Mouse (Mus musculus): ENCODE results near the gene Ttc21a. TPM values are rescaled to one million over a fixed set of nuclear protein-coding genes. Genes with fewer than 3 reads are reported as not detected.

The Ttc21a gene
- polyA plus RNA-seq, 1 experiment: 5.0 TPM

DNA sequence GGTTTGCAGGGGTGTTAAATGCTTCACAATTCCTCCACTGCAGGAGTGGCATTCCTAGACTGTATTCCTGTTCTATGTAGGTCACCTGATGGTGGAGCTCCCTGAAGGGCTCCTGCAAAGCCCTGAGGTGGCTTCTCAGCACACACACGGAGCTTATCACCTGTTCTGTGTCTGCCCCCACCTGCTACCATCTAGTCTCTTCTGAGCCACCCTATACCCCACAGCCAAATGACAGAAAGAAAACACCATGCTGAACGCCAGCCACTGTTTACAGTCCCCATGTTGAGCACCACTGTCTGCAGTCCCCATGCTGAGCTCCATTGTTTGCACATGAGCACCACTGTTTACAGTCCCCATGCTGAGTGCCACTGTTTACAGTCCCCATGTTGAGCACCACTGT lies 42.3 kb downstream of the Ttc21a start:
- WGBS: 52% methylated on average over 2 of the region's 2 CpGs

DNA sequence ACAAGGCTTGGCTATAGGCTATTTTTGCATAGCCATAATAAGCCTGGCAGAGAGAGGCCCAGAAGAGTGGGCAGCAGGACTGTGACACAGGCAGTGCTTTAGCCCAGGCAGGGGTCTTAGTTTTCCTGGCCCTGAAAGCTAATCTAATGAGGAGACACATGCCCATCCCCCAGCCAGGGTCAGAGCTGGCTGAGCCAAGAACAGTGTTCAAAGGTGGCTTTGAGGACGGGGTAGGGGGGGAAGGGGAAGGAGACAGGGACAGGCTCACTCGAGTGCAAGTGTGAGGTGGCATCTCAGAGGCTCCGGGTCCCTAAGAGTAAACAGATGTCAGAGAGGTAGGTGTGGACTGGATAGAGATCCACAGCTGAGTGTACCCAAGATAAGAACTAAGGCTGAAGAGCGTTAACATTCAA lies 43.4 kb downstream of the Ttc21a start:
- peaks cover 14% of the 10 kb centered on the region for H3K4me1 ChIP-seq (ENCODE audit: control insufficient read depth, insufficient read depth, low read length)
- H3K27ac ChIP-seq (ENCODE audit: control insufficient read depth, insufficient read depth, low read depth, low read length, poor library complexity): peak overlapping the region; percentile 96
- no peak overlapping the region for H3K4me3 ChIP-seq (replicated peaks; ENCODE audit: control insufficient read depth, low read depth, low read length)
- 6% methylated on average over 4 of the region's 4 CpGs for WGBS
- TF ChIP-seq POLR2A (IDR thresholded peaks at IDR 0.05; ENCODE audit: borderline replicate concordance, control insufficient read depth, low read depth, low read length) (no peak), CTCF (IDR thresholded peaks at IDR 0.05; ENCODE audit: control insufficient read depth, insufficient read depth, low read length) (no peak)

More for the DNA sequence above, 42.3 kb downstream of the Ttc21a start:
- H3K4me3 ChIP-seq (replicated peaks; ENCODE audit: control insufficient read depth, low read depth, low read length): no peak overlapping the region
- 0 out of 2 replicates have a peak overlapping the region, but pooled peaks have one; percentile 2 for H3K27ac ChIP-seq (ENCODE audit: control insufficient read depth, insufficient read depth, low read depth, low read length, poor library complexity)
- H3K4me1 ChIP-seq (ENCODE audit: control insufficient read depth, insufficient read depth, low read length): peaks cover 14% of the 10 kb centered on the region
- TF ChIP-seq CTCF (IDR thresholded peaks at IDR 0.05; ENCODE audit: control insufficient read depth, insufficient read depth, low read length) (no peak), POLR2A (IDR thresholded peaks at IDR 0.05; ENCODE audit: borderline replicate concordance, control insufficient read depth, low read depth, low read length) (no peak)

DNA sequence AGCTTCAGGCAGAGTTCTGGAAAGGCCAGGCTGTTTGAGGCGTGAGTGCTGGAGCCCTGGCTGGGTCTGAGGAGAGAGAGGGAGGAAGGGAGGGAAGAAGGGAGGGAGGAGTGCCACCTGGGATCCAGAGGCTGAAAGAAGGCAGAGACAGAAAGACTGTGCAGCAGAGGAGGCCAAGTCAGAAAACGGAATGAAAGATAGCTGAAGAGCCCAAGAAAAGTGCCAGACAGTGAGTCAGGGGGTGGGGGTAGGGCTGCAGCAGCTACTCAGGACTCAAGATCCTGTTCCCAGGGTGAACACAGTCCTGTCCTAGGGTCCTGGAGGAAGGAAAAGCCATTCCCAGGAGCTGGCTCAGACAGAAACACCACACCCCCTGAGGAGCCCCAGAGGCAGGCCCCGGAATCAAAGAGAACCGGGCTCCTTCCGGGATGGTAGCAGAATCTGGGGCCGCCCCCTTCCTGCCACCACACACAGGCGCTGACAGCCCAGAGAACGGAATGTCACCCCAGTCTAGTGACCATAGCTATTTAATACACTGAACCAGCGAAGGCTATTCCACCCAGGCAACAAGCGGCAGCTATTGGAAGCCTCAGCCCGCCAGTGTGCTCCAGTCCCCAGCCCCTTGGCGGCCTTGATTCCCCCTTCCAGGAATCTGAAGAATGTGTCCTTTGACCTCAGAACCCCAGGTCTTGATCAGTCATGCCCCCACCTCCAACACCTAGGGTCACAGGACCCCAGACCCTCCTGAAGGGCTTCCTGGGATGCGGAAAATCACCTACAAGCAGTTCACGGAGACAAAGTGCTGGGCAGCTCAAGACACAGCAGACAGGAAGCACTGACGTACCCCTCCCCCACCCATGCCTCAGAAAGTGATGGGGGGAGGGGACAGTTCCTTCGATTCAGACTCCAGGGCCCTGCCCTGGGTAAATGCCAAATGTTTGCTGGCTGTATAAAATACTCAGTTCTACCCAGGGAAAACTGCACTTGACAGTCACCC lies 44.1 kb downstream of the Ttc21a start:
- TF ChIP-seq POLR2A (IDR thresholded peaks at IDR 0.05; ENCODE audit: borderline replicate concordance, control insufficient read depth, low read depth, low read length) (peak; percentile 45; the same call in 1 of the 2 replicates), CTCF (IDR thresholded peaks at IDR 0.05; ENCODE audit: control insufficient read depth, insufficient read depth, low read length) (no peak)
- 2% methylated on average over 16 of the region's 16 CpGs for WGBS
- H3K4me3 ChIP-seq (replicated peaks; ENCODE audit: control insufficient read depth, low read depth, low read length): peak overlapping the region; percentile 65
- peak overlapping the region; percentile 96 for H3K27ac ChIP-seq (ENCODE audit: control insufficient read depth, insufficient read depth, low read depth, low read length, poor library complexity)
- peaks cover 14% of the 10 kb centered on the region for H3K4me1 ChIP-seq (ENCODE audit: control insufficient read depth, insufficient read depth, low read length)

- peak; percentile 61 for TF ChIP-seq CTCF (IDR thresholded peaks at IDR 0.05; ENCODE audit: control insufficient read depth, insufficient read depth, low read length)
- TF ChIP-seq POLR2A (IDR thresholded peaks at IDR 0.05; ENCODE audit: borderline replicate concordance, control insufficient read depth, low read depth, low read length): no peak
- under 1% methylated on average over 11 of the region's 11 CpGs for WGBS
- Histone ChIP-seq H3K27ac (ENCODE audit: control insufficient read depth, insufficient read depth, low read depth, low read length, poor library complexity) (peak overlapping the region; percentile 96), H3K4me3 (replicated peaks; ENCODE audit: control insufficient read depth, low read depth, low read length) (peak overlapping the region; percentile 88), H3K4me1 (ENCODE audit: control insufficient read depth, insufficient read depth, low read length) (peaks cover 12% of the 10 kb centered on the region)
Observed at GRCm38 (mm10) chr9:119982241-119982811, 44.9 kb downstream of the Ttc21a start.

- TF ChIP-seq CTCF (IDR thresholded peaks at IDR 0.05; ENCODE audit: control insufficient read depth, insufficient read depth, low read length): no peak
- peak; percentile 24; the same call in 1 of the 2 replicates for TF ChIP-seq POLR2A (IDR thresholded peaks at IDR 0.05; ENCODE audit: borderline replicate concordance, control insufficient read depth, low read depth, low read length)
- under 1% methylated on average over 48 of the region's 48 CpGs for WGBS
- H3K4me1 ChIP-seq (ENCODE audit: control insufficient read depth, insufficient read depth, low read length): peaks cover 11% of the 10 kb centered on the region
- H3K4me3 ChIP-seq (replicated peaks; ENCODE audit: control insufficient read depth, low read depth, low read length): peak overlapping the region; percentile 88
- peak overlapping the region; percentile 96 for H3K27ac ChIP-seq (ENCODE audit: control insufficient read depth, insufficient read depth, low read depth, low read length, poor library complexity)
Observed at GRCm38 (mm10) chr9:119982956-119983551, 45.6 kb downstream of the Ttc21a start.

DNA sequence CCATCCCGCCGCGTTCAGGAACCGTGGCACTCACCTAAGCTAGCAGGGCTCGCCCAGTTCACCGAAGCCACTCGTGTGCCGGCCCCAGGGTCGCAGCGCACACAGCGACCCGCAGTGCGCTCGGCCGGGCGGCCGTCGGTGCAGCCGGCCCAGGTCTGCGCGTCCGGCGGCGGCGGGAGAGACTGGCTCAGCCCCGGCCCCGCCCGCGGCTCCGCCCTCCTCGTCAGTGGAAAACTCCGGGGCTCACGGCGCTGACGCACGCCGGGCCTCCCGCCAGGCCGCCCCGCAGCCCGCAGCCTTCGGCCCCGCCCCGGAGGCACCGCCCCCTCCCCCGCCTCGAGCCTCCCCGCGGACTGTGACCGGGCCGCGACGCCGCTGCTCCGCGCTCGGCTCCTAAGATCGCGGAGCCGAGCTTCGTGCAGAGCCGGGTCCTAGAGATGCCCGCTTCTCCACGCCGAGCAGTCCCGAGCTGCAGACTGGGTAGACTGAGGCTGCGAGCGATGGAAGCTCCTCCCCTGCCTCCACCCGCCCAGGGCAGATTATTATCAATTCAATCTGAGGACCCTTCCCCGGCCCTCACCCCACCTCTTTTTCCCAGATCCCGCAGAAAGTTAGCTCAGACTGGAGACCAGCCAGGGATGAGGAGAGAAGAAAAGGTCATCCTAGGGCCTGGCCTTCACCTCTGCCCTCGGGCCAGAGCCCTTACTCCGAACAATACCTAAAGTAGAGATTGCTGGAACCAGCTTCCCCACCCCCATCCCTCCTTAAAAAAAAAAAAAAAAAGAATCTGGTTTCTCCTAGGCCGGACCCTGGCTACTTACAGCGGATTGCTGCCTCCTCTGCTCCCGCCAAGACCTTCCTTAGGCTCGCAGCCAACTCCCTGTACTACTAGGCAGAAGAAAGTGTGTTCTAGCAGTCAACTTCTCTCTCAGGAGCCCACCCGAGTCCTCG lies 46.5 kb downstream of the Ttc21a start:
- Histone ChIP-seq H3K4me1 (ENCODE audit: control insufficient read depth, insufficient read depth, low read length) (peaks cover 9% of the 10 kb centered on the region), H3K27ac (ENCODE audit: control insufficient read depth, insufficient read depth, low read depth, low read length, poor library complexity) (peak overlapping the region; percentile 96), H3K4me3 (replicated peaks; ENCODE audit: control insufficient read depth, low read depth, low read length) (peak overlapping the region; percentile 88)
- WGBS: 3% methylated on average over 75 of the region's 79 CpGs
- TF ChIP-seq POLR2A (IDR thresholded peaks at IDR 0.05; ENCODE audit: borderline replicate concordance, control insufficient read depth, low read depth, low read length) (peak; percentile 81; the same call in 1 of the 2 replicates), CTCF (IDR thresholded peaks at IDR 0.05; ENCODE audit: control insufficient read depth, insufficient read depth, low read length) (no peak)

- Histone ChIP-seq H3K27ac (ENCODE audit: control insufficient read depth, insufficient read depth, low read depth, low read length, poor library complexity) (peak within 1 kb of the TSS; percentile 96), H3K4me3 (replicated peaks; ENCODE audit: control insufficient read depth, low read depth, low read length) (peak within 1 kb of the TSS; percentile 88), H3K4me1 (ENCODE audit: control insufficient read depth, insufficient read depth, low read length) (peaks cover 6% of the 10 kb centered on the region)
- WGBS: 46% methylated on average over 14 of the region's 14 CpGs
- no peak for TF ChIP-seq CTCF (IDR thresholded peaks at IDR 0.05; ENCODE audit: control insufficient read depth, insufficient read depth, low read length)
- no peak for TF ChIP-seq POLR2A (IDR thresholded peaks at IDR 0.05; ENCODE audit: borderline replicate concordance, control insufficient read depth, low read depth, low read length)
Observed at GRCm38 (mm10) chr9:119984536-119985011, 47.2 kb downstream of the Ttc21a start, which contains the start of gene Csrnp1. Csrnp1 (minus strand) TSS chr9:119984658.
